Mouse (Mus musculus) ovary, postnatal 36 days (tissue): Measurements from ENCODE around the gene Pgbd1.
"Not testable (repeated sequence)": the region's sequence is repeated elsewhere in the genome, so short reads cannot be mapped to it uniquely, and the experiment has no call there.

Source experiments
- DNase-seq: peaks from one replicate; pipeline ENCODE4 v3.0.0; 2022; ENCODE audit warnings: low spot score, mixed read lengths

Pgbd1 gene

DNA sequence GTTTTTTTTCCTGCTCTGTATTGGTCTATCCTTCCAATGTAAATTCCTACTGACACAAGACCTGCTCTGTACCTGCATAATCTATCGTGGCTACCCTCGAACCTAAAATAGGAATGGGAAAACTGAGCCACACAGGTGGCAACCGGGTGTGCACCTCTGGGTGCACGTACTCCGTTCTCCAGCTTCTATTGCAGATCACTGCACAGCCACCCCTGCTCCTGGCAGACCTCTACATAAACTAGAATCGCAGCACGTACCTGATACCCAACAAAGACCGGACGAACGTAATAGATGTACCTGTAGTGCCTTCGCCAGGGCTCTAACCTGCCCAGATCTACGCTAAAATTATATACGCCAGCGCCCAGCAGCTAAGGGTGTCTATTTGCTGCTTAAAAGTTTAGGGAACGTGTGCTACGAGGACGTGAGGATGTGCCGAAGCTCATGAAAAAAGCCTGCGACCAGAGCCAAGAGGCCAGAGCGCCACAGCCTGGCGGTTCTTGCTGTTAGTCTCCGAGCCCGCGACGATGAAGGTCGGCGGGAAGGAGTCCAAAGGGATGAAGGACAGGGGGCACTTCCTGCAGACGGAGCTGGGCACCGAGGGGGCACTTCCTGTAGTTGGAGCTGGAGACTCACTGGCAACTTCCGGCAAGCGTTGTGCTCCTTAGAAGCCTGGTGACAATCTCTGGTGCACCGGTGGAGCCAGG, at the start of gene Pgbd1:
Gene Pgbd1, minus strand, starts transcription at position 556 of the 704 bp plus-strand sequence.
- DNase-seq = peak; percentile 75

DNA sequence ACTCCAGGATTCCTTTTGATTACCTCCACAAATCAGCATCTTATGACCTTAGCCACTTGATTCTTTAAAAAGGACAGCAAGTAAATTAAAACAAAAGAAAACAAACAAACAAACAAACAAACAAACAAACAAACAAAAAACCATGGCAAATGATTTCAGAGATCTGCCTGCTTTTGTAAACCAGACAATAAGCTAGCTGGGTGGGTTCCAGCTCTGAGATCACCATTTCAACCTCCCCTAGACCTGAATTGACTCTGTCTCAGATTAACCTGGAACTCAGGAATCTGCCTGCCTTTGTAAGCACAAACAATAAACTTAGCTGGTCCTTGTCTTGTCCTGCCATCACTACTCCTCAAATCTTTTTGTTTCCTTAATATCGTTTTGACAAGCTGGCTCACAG, 46.0 kb upstream of the Pgbd1 start:
- no peak for DNase-seq

DNA sequence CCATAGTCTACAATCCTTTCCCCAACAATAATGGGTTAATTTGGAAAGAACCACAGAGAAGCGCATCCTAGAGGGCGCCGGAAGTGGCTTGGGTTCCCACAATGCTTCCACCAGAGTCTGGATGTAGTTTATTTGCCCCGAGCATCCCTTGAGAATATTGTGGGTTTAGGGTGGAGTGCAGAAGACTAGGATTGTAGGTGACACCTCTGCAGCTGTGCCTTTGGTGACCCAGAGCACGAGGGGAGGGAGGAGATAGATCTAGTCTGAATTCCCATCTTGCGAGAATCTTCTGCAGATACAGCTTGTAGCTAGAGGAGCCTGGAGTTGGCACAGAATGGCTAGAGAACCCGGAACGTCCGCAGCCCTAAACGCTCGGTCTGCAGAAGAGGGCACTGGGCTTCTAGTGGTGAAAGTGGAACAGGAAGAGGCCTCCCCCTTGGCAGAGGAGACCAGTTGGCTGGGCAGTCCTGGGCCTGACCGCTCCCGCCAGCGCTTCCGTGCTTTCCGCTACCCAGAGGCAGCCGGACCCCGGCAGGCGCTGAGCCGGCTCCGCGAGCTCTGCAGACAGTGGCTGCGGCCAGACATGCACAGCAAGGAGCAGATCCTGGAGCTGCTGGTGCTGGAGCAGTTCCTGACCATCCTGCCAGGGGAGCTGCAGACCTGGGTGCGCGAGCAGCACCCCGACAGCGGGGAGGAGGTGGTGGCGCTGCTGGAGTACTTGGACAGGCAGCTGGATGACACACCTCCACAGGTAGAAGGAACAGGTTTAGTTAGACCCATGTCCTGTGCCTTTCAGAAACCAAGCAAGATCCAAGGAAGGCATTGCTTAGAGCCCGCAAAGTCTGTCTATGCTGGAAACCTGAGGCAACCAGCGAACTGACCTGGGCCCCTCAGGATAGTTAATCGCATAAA, 38.2 kb upstream of the Pgbd1 start, which contains the start of the genes Zkscan4 and Gm10065:
Gene Zkscan4, plus strand, starts transcription at position 149 of the 912 bp plus-strand sequence.
Gene Gm10065, minus strand, starts transcription at position 683 of the 912 bp plus-strand sequence.
- DNase-seq = peak; percentile 49

DNA sequence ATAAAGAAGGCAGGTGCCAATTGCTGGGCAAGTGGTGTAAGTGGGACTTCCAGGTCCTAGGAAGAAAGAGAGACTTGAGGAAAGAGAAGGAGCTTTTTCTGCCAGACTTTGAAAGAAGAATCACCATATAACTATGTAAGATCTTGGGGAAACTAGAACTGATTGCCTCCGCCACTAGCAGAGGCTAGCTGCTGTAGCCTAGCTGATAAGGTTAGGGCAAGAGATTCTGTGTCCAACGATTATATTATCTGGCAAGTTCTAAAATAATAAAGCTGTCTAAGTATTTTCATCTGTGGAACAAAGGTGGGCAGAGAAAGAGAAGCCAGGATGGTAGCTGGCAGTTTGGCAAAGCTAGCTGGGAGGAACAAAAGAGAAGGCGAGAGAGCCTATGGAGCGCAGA, 31.6 kb upstream of the Pgbd1 start:
- DNase-seq = no peak

DNA sequence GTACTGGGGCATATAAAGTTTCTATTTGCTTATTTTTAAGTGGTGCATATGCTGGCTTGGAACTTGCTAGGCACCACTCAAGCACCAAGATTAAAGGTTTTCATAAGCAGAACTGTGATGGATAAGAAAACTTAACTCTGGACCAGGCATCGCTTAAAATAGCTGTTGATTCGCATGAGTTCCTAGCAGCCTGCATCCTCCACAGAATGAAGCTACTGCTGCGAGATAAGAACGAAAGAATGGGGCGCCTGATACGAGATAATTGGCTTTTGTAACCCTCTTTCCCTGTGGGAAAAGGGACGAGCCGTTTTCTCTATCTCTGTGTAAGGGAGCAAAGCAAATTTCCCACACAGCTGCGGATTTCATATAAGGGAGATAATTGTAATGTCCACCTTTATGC, 28.2 kb upstream of the Pgbd1 start:
- no peak for DNase-seq

DNA sequence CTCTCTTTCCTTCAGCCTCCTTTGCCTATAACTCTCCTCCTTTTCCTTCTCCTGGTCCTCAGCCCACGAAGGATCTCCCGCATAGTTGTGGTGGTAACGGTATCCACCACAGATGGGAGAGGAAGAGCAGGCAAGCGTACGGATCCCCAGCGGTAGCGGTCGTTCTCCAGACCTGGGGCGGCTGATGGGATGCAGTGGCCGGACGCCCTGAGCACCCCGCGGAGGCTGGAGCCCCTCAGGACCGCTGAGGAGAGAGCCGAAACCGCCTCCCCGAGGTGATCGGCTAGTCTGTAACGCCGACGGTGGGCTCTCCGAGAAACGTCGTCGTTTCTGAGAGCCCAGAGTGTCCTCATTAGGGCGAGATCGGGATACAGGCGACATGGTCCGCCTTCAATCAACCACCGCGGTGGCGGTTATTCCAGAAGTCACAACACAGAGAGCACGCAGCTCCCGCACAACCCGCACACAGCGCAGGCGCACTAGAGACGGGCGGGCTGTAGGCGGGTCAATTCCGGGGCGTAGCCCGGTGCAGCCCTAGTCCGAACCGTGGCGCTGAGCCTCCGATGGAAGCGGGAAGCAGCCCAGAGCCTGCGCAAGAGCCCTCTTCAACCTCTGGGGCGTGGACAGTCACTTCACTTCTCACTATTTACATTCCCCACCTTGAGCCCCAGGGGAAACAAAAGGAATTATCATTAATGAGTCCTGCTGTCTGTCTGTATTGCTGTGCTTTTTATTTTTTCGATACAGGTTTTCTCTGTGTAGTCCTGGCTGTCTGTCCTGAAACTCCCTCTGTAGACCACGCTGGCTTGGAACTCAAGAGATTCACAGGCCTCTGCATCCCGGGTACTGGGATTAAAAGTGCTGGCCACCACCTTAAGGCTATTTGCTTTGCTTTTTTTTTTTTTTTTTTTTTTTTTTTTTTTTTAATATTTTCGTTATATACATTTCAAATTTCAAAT, 27.5 kb upstream of the Pgbd1 start, which contains the start of gene Nkapl:
Gene Nkapl, minus strand, starts transcription at position 449 of the 959 bp plus-strand sequence.
- DNase-seq = peak; percentile 83

DNA sequence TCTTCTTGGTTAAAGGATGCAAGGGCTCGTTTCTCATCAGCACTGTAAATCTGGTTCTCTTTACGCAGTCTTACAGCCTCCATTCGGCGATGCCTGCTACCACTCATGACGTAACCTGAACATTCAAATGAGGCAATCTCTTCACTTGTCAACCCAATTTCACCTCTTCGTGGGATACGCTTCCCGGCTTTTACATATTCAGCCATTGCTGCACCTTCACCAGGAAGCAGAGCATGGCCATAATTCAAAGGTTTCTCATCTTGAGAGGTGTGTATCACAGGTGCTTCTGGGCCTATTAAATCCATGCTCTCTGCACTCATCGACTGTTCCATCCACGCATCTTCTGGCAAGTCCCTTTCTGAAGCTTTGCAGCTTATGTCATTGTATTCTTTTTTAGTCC, 26.5 kb upstream of the Pgbd1 start:
- DNase-seq = no peak

DNA sequence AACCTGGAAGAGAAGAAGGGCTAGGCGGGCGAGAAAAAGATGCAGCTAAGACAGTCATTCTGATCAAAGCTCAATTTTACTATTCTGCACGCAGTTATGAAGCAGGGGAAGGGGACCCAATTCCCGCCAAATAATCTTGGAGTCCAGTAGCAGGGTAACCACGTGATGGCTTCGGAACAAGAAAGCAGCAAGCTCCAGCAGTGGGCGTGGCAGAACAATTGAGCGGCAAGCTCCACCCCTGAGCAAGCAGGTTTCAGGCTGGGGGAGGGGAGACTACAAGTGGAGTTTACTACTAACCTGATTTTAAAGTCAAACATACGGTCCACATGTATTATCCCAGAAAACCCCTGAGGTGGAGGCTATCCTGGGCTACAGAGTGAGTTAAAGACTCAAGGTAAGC, 21.7 kb upstream of the Pgbd1 start:
- DNase-seq = not testable (repeated sequence)

DNA sequence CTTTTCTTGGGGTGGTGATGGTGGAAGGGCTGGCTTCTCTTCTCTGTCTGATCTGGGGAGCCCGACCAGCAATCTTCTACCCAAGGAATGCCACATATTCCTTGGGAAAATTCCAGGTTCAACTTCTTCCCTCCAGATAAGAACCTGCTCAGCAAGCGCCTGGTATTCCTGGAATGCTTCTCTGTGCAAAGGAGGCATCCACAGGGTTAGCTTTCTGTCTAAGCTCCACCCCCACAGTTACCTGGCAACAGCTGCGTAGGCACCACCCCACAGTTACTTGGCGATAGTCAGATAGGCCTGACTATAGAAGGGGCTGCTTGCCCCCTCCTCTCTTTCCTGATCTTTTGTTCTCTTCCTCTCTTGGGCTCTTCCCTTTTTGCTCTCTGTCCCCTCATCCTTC, 15.5 kb upstream of the Pgbd1 start:
- no peak for DNase-seq

DNA sequence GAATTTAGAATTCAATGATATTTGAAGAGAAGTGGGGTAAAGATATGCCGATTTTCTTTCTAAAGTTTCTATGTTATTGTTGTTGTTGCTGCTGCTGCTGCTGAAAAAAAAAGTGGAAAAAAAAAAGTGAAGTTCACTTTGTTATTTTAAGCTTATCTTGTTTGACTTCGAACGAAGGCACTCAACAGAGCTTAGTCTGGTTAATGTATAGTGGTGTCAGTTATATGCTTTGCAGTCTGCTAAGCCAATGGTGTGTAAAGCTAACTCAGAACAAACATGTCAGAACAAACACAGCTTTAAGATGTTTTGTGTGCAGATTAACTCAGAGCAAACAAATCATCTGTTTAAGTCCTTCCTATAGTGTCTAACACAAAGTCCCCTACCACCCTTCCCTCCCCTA, 13.3 kb upstream of the Pgbd1 start:
- no peak for DNase-seq

DNA sequence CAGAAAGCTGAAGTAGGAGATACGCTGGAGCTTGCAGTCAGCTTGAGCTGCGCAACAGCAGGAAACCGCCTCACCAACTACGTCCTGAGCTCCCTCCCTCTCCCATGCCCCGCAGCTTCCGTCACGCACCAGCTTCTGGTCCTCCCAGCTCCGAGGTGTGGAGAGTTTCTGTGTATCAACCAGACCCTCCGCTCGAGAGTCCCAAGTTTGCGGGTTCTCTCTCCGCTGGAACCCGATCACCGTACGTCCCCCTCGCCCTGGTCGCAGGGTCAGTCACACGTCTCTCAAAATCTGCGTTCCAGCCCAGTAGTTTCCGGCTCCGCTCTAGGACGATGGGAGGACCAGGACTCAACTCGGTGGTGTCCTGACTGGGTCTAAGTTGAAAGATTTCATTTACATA, 12.6 kb upstream of the Pgbd1 start, which contains the start of gene Zscan26:
Gene Zscan26, minus strand, starts transcription at position 282 of the 400 bp plus-strand sequence.
- DNase-seq = peak; percentile 80

DNA sequence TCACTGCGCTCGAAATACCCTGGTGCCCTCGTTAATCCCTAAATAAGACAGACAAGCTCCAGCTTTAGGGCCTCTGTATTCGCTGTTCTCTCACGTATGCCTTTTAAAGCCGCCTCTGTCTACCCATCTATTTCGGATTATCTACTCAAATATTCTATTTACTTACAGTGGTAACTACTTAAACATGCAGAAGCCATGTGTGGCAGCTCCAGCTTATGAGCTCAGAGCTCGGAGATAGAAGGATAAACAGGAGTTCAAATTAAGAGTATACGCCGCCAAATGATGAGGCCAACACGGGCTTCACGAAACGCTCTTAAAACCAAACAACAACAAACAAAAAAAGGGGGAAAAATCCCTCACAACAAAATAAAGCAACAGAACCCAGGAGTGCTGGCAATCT, 12.2 kb upstream of the Pgbd1 start:
- no peak for DNase-seq

DNA sequence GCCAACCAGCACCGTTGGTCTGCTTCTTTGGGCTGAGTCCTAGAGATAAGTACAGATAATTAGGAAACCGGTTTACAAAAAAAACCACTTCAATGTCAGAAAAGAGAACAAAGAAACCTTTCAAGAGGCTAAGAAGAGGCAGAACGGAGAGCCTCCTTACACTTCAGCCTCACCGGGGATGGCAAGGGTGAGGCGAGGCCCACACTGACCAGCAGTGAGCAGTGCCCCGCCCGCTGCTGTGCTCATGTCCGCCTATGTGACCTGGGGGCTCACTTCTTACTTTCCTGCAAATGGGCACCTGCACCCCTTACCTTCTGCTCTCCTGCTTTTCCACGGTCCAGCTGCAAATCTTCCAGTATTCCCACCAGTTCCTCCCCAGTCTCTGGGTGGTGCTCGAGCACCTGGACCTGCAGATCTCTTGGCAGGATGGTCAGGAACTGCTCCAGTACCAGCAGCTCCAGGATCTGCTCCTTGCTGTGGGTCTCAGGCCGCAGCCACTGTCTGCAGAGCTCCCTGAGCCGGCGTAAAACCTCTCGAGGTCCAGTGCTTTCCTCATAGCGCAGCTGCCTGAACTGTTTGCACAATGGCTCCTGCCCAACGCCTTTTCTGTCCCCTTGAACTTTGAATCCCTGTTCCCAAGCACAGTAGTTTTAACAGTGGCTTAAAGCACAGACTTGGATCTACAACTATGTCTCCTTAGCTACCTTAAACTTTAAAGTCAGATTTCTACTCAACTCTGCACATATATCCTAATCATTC, 7.2 kb upstream of the Pgbd1 start:
- DNase-seq = no peak

DNA sequence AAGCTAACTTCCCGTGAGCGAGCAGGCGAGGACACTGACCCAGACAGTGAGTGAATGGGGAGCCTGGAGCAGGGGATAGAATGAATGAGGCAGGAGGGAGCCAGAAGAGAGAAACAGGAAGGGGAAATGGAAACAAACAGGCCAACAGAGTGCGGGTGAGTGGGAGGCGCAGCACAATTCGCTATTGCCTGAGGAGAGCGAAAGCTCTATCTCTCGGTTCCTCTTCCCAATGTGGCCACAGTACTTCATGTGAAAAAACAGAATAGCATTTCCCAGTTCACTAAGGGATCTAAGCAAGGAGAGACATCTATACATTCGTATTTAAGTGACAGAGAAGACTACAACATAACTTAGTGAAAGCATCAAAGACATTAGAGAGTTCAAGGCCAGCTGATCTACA, 5.9 kb upstream of the Pgbd1 start:
- no peak for DNase-seq

DNA sequence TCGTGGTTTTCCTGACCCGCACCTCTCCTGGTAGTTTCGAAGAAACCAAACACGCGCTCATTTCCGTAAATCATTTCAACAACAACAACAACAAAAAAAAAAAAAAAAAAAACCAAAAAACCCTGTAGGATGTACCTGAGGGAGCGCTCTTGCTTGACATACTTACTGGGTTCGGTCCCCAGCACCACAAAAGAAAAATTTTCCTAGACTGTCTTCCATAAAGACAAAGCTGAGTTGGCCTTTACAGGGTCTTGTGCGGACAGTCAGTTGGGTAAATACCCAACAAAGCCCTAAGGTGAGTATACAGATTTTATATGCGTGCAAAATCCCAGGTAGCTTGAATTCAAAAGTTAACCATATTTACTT, 332 bp upstream of the Pgbd1 start:
- DNase-seq = no peak

DNA sequence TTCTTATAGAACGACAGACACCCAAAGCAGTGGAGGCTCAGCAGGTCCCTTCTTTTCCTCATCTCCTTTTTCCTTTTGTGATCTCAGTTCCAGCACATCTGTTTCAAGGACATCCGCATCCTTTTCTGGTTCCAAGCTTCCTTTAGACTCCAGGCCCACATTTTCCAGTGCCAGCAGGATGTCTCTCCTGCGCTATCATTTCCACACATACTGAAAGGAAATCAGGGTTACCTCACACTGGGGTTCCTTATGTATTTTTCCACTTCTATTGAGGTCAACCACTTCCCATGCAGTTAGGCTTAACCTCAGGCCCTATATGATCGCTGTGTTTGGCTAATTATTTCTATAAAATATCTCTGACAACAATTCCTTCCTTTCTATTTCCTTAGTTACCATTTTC, 5.4 kb downstream of the Pgbd1 start:
- DNase-seq = no peak

DNA sequence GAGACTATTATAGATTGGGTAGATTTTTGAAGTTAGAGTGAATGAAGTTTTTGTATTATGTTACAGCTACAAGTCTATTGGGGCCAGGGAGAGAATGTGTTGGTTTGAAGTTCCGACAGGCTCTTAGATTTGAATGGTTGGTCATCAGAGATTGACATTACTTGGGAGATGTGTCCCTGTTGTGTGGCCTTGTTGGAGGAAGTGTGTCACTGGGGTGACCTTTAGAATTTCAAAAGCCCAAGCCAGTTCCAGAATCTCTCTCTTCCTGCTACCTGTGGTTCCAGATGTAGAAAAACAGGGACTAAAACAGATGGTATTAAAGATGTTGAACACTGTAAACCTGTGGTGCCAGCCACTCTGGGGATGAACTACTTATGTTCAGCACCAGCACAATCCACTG, 13.2 kb downstream of the Pgbd1 start:
- no peak for DNase-seq

DNA sequence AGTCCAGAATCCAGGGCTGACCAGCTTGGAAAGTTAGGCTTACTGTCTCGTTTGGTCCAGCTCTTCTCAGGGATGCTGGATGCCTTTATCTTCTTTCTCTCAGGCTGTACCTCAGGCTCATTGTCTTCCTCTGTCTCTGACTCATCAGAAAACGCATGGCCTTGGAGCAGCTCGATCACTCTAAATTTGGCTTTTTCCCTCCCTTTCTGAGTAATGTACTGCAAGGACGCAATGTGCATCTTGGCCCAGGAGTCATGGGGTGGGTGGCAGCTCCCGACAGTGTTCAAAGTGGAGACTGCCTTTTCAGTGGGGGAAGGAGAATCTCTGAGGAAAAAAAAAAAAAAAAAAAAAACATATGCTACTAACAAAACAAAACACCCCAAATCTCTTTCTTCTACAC, 17.6 kb downstream of the Pgbd1 start:
- DNase-seq = no peak

DNA sequence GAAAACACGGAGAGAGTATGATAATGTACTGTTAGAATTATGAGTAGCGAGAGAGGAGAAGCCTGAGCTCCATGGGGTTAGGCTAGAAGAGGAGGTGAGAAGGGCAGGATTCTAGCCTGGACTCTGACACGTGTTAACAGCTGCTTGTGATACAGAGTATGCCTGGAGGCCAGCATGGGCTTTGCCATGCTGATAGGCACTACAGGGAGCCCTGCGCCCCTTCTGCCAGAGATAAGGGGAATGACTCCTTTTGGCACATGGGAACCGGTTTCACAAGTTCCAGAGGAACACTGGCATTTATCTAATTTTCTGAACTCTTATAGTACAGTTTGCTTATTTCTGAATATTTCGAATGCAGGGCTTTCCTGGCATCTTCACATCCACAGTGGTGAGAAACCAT, 22.0 kb downstream of the Pgbd1 start:
- DNase-seq = no peak

DNA sequence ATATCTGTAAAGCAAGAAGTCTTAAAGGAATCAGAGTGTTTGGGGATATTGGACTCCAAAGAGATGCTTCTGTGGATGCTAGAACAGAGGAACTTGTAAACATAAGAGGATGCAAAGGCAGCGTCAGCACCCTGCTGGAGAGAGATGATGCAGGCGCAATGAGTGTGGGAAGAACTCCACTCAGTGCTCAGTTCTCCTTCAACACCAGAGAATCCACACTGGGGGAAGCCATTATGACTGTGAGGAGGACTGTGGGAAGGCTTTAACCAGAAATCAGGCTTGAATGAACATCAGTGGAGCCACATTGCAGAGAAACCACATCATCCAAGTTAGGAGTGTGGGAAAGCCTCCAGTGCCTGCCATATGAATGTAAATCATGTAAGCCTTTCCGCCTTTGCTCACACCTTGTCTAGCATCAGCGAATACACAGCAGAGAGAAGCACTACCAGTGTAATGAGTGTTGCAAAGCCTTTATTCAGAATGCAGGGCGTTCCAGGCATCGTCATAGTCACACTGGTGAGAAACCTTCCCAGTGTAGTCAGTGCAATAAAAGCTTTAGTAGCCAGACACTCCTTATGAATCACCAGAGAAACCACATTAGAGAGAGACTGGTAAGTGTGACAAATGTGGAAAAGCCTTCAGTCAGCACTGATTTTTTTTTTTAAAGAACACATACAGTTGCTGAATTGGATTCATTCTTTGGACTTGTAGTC, 23.4 kb downstream of the Pgbd1 start:
- DNase-seq = no peak

DNA sequence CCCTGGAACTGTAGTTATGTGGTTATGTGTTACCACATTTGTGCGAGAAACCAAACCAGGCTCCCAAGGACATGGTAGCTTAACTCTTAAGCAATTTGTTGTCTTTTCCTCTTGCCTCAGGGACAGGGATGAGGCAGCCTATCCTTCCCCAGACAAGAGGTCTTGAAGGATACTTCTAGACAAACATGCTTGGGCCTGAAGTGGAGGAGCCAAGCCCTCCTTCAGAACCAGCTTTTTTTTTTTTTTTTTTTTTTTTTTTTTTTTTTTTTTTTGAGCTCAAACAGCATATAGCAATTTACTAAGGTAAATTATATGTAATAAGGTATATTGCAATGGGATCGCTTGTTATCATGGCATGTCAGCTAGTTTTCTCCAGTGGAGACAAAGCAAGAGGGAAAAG, 25.1 kb downstream of the Pgbd1 start:
- DNase-seq = no peak
